Mouse (Mus musculus): ENCODE results near the gene Gm17617. TPM values are rescaled to one million over a fixed set of nuclear protein-coding genes. Genes with fewer than 3 reads are reported as not detected.

Gene Gm17617
- total and polyA plus RNA-seq, 3 experiments, result not detected

DNA sequence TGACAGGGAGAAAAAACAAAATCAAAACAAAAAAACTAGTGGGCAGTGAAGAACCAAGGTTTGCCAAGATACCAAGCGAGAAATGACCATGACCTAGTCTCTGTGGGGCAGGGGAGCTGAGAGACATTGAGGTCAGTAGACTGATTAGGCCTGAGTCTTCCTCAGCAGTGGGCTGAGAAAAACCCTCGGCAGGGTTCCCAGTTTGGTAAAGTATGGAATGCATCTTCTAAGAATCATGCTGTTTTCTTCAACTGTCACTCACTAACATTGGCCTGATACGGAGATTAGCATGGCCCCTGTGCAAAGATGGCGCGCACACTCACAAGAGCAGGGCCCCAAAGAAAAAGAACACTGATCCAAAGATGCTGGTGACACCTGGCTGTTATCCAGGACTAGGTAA lies 20.6 kb upstream of the Gm17617 start:
- Histone ChIP-seq H3K27me3 (ENCODE audit: control insufficient read depth, insufficient read depth, low read length) (peaks cover 9% of the 10 kb centered on the region), H3K36me3 (ENCODE audit: control insufficient read depth, insufficient read depth, low read length) (no peaks in the 10 kb centered on the region), H3K79me2 (replicated peaks; ENCODE audit: control insufficient read depth, insufficient read depth, low read length) (no peaks in the 10 kb centered on the region), H3K4me3 (no peak overlapping the region), H3K4me1 (ENCODE audit: control insufficient read depth, insufficient read depth, low read length) (no peaks in the 10 kb centered on the region), H3K27ac (no peak overlapping the region), H3K9ac (ENCODE audit: low read depth, low read length) (no peak overlapping the region)
- 91% methylated on average over 5 of the region's 5 CpGs for whole genome bisulfite sequencing
- TF ChIP-seq POLR2A (IDR thresholded peaks at IDR 0.05; ENCODE audit: insufficient read depth, low read depth, low read length) (no peak), EP300 (IDR thresholded peaks at IDR 0.05; ENCODE audit: insufficient read depth, low read depth, low read length) (no peak), CTCF (IDR thresholded peaks at IDR 0.05) (no peak)
- intact Hi-C loops (cut with DNase I), result no loop called here
- DNase-seq, result no peak

DNA sequence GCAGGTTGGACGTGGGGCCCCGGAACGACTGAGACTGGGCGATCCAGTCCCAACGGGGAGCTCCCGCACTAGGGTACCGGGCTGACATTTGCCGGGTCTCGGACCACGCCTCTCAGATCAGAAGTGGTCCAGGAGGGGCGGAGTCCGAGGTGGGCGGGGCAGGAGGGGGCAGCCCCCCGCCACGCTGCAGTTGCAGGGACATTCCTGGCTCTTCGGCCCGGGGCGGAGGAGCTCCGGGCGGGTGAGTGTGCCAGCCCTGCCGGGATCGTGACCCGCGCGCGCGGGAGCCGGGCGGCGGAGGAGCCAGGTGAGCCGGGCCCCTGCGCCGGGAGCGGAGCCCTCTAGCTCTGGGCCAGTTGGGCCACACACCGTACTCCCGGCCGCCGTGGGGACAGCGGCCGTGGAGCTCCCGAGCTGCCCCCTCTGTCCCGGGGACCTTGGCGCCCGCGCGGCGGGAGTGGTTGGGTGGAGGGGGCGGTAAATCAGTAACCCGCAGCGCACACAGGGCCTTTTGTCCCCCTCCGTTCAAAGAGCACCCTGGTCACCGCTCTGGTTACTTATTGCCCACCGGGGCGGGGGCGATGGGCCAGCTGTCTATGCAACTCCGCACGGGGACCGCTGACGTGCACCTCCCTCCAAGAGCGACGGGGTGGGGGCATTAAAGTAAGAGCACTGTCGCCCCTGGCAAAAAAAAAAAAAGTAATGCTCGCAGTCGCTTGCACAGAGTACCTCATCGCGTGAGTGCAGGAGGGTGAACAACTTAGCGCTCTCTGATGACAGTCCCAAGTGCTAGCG lies 19.5 kb upstream of the Gm17617 start, which contains the start of gene Fgfr4:
Gene Fgfr4, plus strand, starts transcription at position 20 of the 795 bp plus-strand sequence.
- Histone ChIP-seq H3K27me3 (ENCODE audit: control insufficient read depth, insufficient read depth, low read length) (peaks cover 9% of the 10 kb centered on the region), H3K36me3 (ENCODE audit: control insufficient read depth, insufficient read depth, low read length) (no peaks in the 10 kb centered on the region), H3K9ac (ENCODE audit: low read depth, low read length) (peak within 1 kb of the TSS; percentile 24; the same call in 1 of the 2 replicates), H3K79me2 (replicated peaks; ENCODE audit: control insufficient read depth, insufficient read depth, low read length) (no peaks in the 10 kb centered on the region), H3K4me3 (peak within 1 kb of the TSS; percentile 46), H3K4me1 (ENCODE audit: control insufficient read depth, insufficient read depth, low read length) (no peaks in the 10 kb centered on the region), H3K27ac (no peak within 1 kb of the TSS)
- peak; percentile 17 to 44 for DNase-seq
- WGBS, result 5% methylated on average over 68 of the region's 68 CpGs
- TF ChIP-seq POLR2A (IDR thresholded peaks at IDR 0.05; ENCODE audit: insufficient read depth, low read depth, low read length) (no peak), CTCF (IDR thresholded peaks at IDR 0.05) (no peak), EP300 (IDR thresholded peaks at IDR 0.05; ENCODE audit: insufficient read depth, low read depth, low read length) (no peak)
- intact Hi-C loops (cut with DNase I), result no loop called here

DNA sequence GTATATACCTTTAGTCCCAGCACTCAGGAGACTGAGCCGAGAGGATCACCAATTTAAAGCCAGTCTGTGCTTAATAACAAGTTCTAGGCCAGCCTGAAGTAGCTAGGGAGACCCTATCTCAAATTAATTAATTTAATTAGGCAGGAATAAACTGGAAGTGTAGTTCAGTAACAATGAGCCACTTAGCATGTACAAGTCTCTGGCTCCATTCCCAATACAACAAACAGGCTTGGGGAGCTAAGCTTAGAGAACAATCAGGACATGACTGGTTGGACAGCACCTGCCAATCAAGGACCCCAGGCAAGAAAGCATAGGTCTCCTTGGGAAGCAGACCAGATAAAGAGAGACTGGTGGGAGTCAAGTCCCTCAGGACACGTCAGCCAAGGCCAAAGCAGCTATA lies 6.9 kb upstream of the Gm17617 start:
- no peaks in the 10 kb centered on the region; the same call in 1 of the 2 replicates for H3K27me3 ChIP-seq (ENCODE audit: control insufficient read depth, insufficient read depth, low read length)
- no peak for TF ChIP-seq CTCF (IDR thresholded peaks at IDR 0.05)
- TF ChIP-seq EP300 (IDR thresholded peaks at IDR 0.05; ENCODE audit: insufficient read depth, low read depth, low read length), result no peak
- TF ChIP-seq POLR2A (IDR thresholded peaks at IDR 0.05; ENCODE audit: insufficient read depth, low read depth, low read length), result no peak
- H3K9ac ChIP-seq (ENCODE audit: low read depth, low read length), result no peak overlapping the region
- 83% methylated on average over 2 of the region's 2 CpGs for WGBS
- H3K36me3 ChIP-seq (ENCODE audit: control insufficient read depth, insufficient read depth, low read length), result no peaks in the 10 kb centered on the region
- intact Hi-C loops (cut with DNase I), result no loop called here
- H3K4me1 ChIP-seq (ENCODE audit: control insufficient read depth, insufficient read depth, low read length), result no peaks in the 10 kb centered on the region
- no peak overlapping the region for H3K27ac ChIP-seq
- H3K4me3 ChIP-seq, result no peak overlapping the region
- DNase-seq, result no peak
- no peaks in the 10 kb centered on the region for H3K79me2 ChIP-seq (replicated peaks; ENCODE audit: control insufficient read depth, insufficient read depth, low read length)

DNA sequence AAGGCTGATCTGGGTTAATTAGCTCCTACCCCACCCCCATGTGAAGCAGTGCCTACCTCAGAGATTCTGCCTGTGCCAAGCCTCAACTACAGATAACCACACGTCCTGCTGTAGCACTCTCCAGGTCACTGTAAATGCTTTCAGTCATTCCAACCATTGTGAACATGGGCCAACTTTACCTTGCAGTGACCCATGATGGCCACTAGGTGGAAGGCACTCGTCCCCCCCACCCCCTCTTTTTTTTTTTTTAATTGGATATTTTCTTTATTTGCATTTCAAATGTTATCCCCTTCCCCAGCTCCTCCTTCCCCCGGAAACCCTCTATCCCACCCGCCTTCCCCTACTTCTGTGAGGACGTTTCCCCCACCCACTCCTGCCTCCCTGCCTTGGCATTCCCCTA lies 2.0 kb upstream of the Gm17617 start:
- TF ChIP-seq CTCF (IDR thresholded peaks at IDR 0.05) (peak; percentile 85), POLR2A (IDR thresholded peaks at IDR 0.05; ENCODE audit: insufficient read depth, low read depth, low read length) (no peak), EP300 (IDR thresholded peaks at IDR 0.05; ENCODE audit: insufficient read depth, low read depth, low read length) (no peak)
- peak in 1 of 2 experiments; percentile 10 for DNase-seq
- no peaks in the 10 kb centered on the region for H3K36me3 ChIP-seq (ENCODE audit: control insufficient read depth, insufficient read depth, low read length)
- H3K9ac ChIP-seq (ENCODE audit: low read depth, low read length), result no peak overlapping the region
- no peak overlapping the region for H3K27ac ChIP-seq
- intact Hi-C loops (cut with DNase I), result no loop called here
- no peak overlapping the region for H3K4me3 ChIP-seq
- no peaks in the 10 kb centered on the region for H3K4me1 ChIP-seq (ENCODE audit: control insufficient read depth, insufficient read depth, low read length)
- no peaks in the 10 kb centered on the region for H3K27me3 ChIP-seq (ENCODE audit: control insufficient read depth, insufficient read depth, low read length)
- H3K79me2 ChIP-seq (replicated peaks; ENCODE audit: control insufficient read depth, insufficient read depth, low read length), result no peaks in the 10 kb centered on the region
- WGBS, result 15% methylated on average over 5 of the region's 5 CpGs

DNA sequence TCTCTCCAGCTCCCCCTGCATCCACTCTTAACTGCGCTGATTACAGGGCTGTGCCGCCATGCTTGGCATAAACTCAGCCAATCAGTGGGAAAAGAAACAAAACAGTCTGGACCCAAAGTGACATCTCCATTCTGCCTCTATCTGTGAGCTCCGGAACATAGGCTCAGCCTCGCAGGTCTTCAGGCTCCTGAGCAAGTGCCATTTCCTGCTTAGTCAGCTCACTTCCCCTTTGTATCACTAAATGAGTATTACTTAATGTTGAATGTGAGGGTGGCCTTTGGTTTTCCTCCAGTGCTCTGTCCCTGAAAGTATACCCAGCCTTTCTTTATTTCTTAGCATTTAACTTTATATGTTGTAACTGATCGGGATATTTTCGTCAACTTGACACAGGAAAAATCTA lies 8.4 kb downstream of the Gm17617 start:
- Histone ChIP-seq H3K4me1 (ENCODE audit: control insufficient read depth, insufficient read depth, low read length) (no peaks in the 10 kb centered on the region), H3K4me3 (no peak overlapping the region), H3K9ac (ENCODE audit: low read depth, low read length) (no peak overlapping the region), H3K27ac (no peak overlapping the region), H3K27me3 (ENCODE audit: control insufficient read depth, insufficient read depth, low read length) (no peaks in the 10 kb centered on the region), H3K36me3 (ENCODE audit: control insufficient read depth, insufficient read depth, low read length) (no peaks in the 10 kb centered on the region), H3K79me2 (replicated peaks; ENCODE audit: control insufficient read depth, insufficient read depth, low read length) (no peaks in the 10 kb centered on the region)
- intact Hi-C loops (cut with DNase I), result no loop called here
- WGBS, result 66% methylated on average over 6 of the region's 6 CpGs
- no peak for TF ChIP-seq CTCF (IDR thresholded peaks at IDR 0.05)
- no peak for TF ChIP-seq EP300 (IDR thresholded peaks at IDR 0.05; ENCODE audit: insufficient read depth, low read depth, low read length)
- TF ChIP-seq POLR2A (IDR thresholded peaks at IDR 0.05; ENCODE audit: insufficient read depth, low read depth, low read length), result no peak
- no peak for DNase-seq

DNA sequence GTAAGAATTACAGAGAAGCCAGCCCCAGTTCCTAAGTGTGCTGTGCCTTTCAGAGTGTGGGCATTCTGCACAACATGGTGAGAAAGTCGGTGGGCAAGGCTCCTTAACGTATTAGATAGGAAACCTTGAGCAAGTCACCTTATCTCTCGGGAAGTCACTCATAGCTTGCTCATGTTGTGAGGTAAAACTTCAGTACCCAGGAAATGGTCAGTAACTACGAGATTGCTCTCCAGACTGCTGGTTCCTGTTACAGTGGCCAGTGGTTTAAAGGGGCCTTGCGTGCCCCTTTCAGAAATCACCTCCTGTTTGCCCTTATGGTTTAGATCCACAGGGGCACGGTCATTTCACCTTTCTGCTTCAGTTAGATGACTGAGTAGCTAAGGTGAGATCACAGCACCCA lies 19.0 kb downstream of the Gm17617 start:
- H3K27ac ChIP-seq, result no peak overlapping the region
- no peak for DNase-seq
- 59% methylated on average over 6 of the region's 6 CpGs for WGBS
- intact Hi-C loops (cut with DNase I), result no loop called here
- no peaks in the 10 kb centered on the region for H3K36me3 ChIP-seq (ENCODE audit: control insufficient read depth, insufficient read depth, low read length)
- no peak overlapping the region for H3K4me3 ChIP-seq
- TF ChIP-seq POLR2A (IDR thresholded peaks at IDR 0.05; ENCODE audit: insufficient read depth, low read depth, low read length) (no peak), EP300 (IDR thresholded peaks at IDR 0.05; ENCODE audit: insufficient read depth, low read depth, low read length) (no peak), CTCF (IDR thresholded peaks at IDR 0.05) (no peak)
- H3K79me2 ChIP-seq (replicated peaks; ENCODE audit: control insufficient read depth, insufficient read depth, low read length), result 0 out of 2 replicates have a peak, but pooled peaks cover 2% of the 10 kb centered on the region
- no peaks in the 10 kb centered on the region for H3K4me1 ChIP-seq (ENCODE audit: control insufficient read depth, insufficient read depth, low read length)
- H3K9ac ChIP-seq (ENCODE audit: low read depth, low read length), result no peak overlapping the region
- no peaks in the 10 kb centered on the region for H3K27me3 ChIP-seq (ENCODE audit: control insufficient read depth, insufficient read depth, low read length)

Measured in heart, adult 2 months (tissue).